7 mouse cellular contexts compared by ENCODE assay signal in genomic region chr13:58589517-58589858, GRCm38 (mm10). TPM values are rescaled to one million over a fixed set of nuclear protein-coding genes. Genes with fewer than 3 reads are reported as not detected.
DNase-seq lines count a peak whose midpoint lies in the region; ATAC-seq lines count a peak whose summit lies in the region.

No protein-coding gene starts in this region.

- DNase-seq in adrenal gland, adult 8-10 months = peak; percentile 48
- peak; percentile 91 for DNase-seq in embryo, embryonic 10.5 days (ENCODE audit: low spot score)
- peak; percentile 39 for DNase-seq in kidney, adult 11 months
- peak; percentile 87 for DNase-seq in limb, embryonic 10.5 days (ENCODE audit: low spot score)
- peak; percentile 45 to 83 for DNase-seq in spleen, postnatal 10 days (ENCODE audit: low spot score in 2 of 2)

- H3K9ac ChIP-seq in midbrain, embryonic 15.5 days = no peak overlapping the region

- peak overlapping the region; percentile 27 for H3K4me3 ChIP-seq in limb, embryonic 10.5 days
- H3K4me3 ChIP-seq in midbrain, embryonic 15.5 days = 0 out of 2 replicates have a peak overlapping the region, but pooled peaks have one; percentile 9

- 4% methylated on average over 9 of the region's 9 CpGs for WGBS in limb, embryonic 10.5 days
- WGBS in midbrain, embryonic 15.5 days = 3% methylated on average over 9 of the region's 9 CpGs

- H3K27me3 ChIP-seq in limb, embryonic 10.5 days (ENCODE audit: low read depth, poor library complexity, severe bottlenecking) = peaks cover 8% of the 10 kb centered on the region; the same call in 1 of the 2 replicates
- no peaks in the 10 kb centered on the region for H3K27me3 ChIP-seq in midbrain, embryonic 15.5 days (replicated peaks)

- H3K4me2 ChIP-seq in midbrain, embryonic 15.5 days = peak overlapping the region; percentile 40

- H3K4me1 ChIP-seq in limb, embryonic 10.5 days = peaks cover 15% of the 10 kb centered on the region
- peaks cover 2% of the 10 kb centered on the region; the same call in 1 of the 2 replicates for H3K4me1 ChIP-seq in midbrain, embryonic 15.5 days

- H3K27ac ChIP-seq in limb, embryonic 10.5 days = peak overlapping the region; percentile 20; the same call in 1 of the 2 replicates
- H3K27ac ChIP-seq in midbrain, embryonic 15.5 days = no peak overlapping the region

- peak; percentile 35; the same call in 1 of the 2 replicates for ATAC-seq in granulocyte monocyte progenitor cell, adult 5-6 weeks (replicated peaks; ENCODE audit: poor library complexity, severe bottlenecking)
- ATAC-seq in midbrain, embryonic 15.5 days (replicated peaks) = peak; percentile 71; the same call in 1 of the 2 replicates

- H3K36me3 ChIP-seq in limb, embryonic 10.5 days = no peaks in the 10 kb centered on the region
- no peaks in the 10 kb centered on the region for H3K36me3 ChIP-seq in midbrain, embryonic 15.5 days (replicated peaks)

- no peaks in the 10 kb centered on the region for H3K9me3 ChIP-seq in limb, embryonic 10.5 days (replicated peaks)
- H3K9me3 ChIP-seq in midbrain, embryonic 15.5 days = no peaks in the 10 kb centered on the region

RNA-seq across cellular contexts. Expression of gene Slc28a3, which starts 21.2 kb away (rescaled TPM):
- total RNA-seq in adrenal gland, adult 8-10 months (2022) = not detected
- not detected in 2 replicates for total RNA-seq in granulocyte monocyte progenitor cell, adult 5-6 weeks (2014; fragmentation: Nextera tagmentation)
- total RNA-seq in granulocyte monocyte progenitor cell, adult 5-6 weeks (2017) = not detected in 2 replicates
- polyA plus RNA-seq in limb, embryonic 10.5 days (2016; fragmentation: Nextera tagmentation; extraction: Ambion mirVana) = 0.15 TPM in 1 of 2 replicates, not detected in the other
- polyA plus RNA-seq in midbrain, embryonic 15.5 days (2015; fragmentation: Nextera tagmentation; extraction: Ambion mirVana) = 0.04 and 0.05 TPM in 2 replicates

Comparison
In these comparisons a context has a peak if more than half of its experiments do, and no peak if none do; other contexts are left out.
1. DNase-seq: peak in every context shown above with its lines; median percentile 91 in embryo, embryonic 10.5 days; 87 in limb, embryonic 10.5 days; 64 in spleen, postnatal 10 days; 48 in adrenal gland, adult 8-10 months; 39 in kidney, adult 11 months.